Mouse (Mus musculus) T-helper 1 cell (primary cell): ENCODE data around the gene Gm16181.

Source experiments
- in situ Hi-C: fragments of 300-600 bp; cut with MboI, MseI; formaldehyde crosslinking; loops from one replicate; pipeline ENCODE4 v1.15.1; 2025; ENCODE audit warnings: high pct_unique_total_duplicates

Gene Gm16181

GRCm38 (mm10) chr17:35249451-35250197 is 29.0 kb downstream of the Gm16181 start:
- in situ Hi-C loops = no loop called here

GRCm38 (mm10) chr17:35250348-35251120 is 29.9 kb downstream of the Gm16181 start:
- in situ Hi-C loops = no loop called here

GRCm38 (mm10) chr17:35251162-35251719 is 30.6 kb downstream of the Gm16181 start:
- in situ Hi-C loops = no loop called here

- in situ Hi-C loops = no loop called here
These were observed 31.3 kb downstream of the Gm16181 start for GRCm38 (mm10) chr17:35251981-35252380.

GRCm38 (mm10) chr17:35252619-35253292 is 32.1 kb downstream of the Gm16181 start:
- in situ Hi-C loops = no loop called here

GRCm38 (mm10) chr17:35253293-35254093 is 32.9 kb downstream of the Gm16181 start:
- in situ Hi-C loops = no loop called here

GRCm38 (mm10) chr17:35254241-35255098 is 33.8 kb downstream of the Gm16181 start:
- in situ Hi-C loops = no loop called here

- in situ Hi-C loops = no loop called here
These were observed 34.7 kb downstream of the Gm16181 start for GRCm38 (mm10) chr17:35255301-35255700.

GRCm38 (mm10) chr17:35255704-35256103 is 35.1 kb downstream of the Gm16181 start:
- in situ Hi-C loops = no loop called here

- in situ Hi-C loops = no loop called here
These were observed 36.7 kb downstream of the Gm16181 start for GRCm38 (mm10) chr17:35257378-35257777.

GRCm38 (mm10) chr17:35257824-35258491 is 37.3 kb downstream of the Gm16181 start:
- in situ Hi-C loops = no loop called here

GRCm38 (mm10) chr17:35258492-35259478 is 38.2 kb downstream of the Gm16181 start:
- in situ Hi-C loops = no loop called here

GRCm38 (mm10) chr17:35259621-35260020 is 39.0 kb downstream of the Gm16181 start:
- in situ Hi-C loops = loop anchor here (5.0 kb wide), 1 partner anchor 43 kb away; no protein-coding TSS in a partner anchor

- in situ Hi-C loops = loop anchor here (5.0 kb wide), 1 partner anchor 41 kb away; no protein-coding TSS in a partner anchor
These were observed 41.0 kb downstream of the Gm16181 start for GRCm38 (mm10) chr17:35261651-35262050.

GRCm38 (mm10) chr17:35262664-35263522 is 42.3 kb downstream of the Gm16181 start, which contains the start of gene H2-D1:
H2-D1 (plus strand) TSS chr17:35262730.
- in situ Hi-C loops = loop anchor here (5.0 kb wide), 1 partner anchor 39 kb away; no protein-coding TSS in a partner anchor

GRCm38 (mm10) chr17:35263523-35263883 is 42.9 kb downstream of the Gm16181 start:
- in situ Hi-C loops = loop anchor here (5.0 kb wide), 1 partner anchor 39 kb away; no protein-coding TSS in a partner anchor
